Mouse (Mus musculus): ENCODE measurements at regions not wholly inside any gene's neighbourhood (a gene's known extent, or its start where the extent isn't known, plus 50 kb on each side); places are given as distances from the start of the nearest gene placed in this dataset.

DNA sequence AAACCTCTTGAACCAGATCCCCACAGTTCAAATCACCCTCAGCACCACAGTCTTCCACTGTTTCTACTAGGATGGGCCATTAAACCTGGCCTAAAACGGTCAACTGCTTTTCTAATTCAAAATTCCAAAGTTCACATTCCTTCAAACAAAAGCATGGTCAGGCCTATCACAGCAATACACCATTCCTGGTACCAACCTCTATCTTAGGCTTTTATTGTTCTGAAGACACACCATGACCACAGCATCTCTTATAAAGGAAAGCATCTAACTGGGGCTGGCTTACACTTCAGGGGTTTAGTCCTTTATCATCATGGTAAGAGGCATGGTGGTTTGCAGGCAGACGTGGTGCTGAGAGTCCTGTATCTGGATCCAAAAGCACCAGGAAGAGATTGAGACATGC is 560.4 kb upstream of the Adam5 start:
- TF ChIP-seq POLR2A (IDR thresholded peaks at IDR 0.05; ENCODE audit: insufficient read depth, low read depth, low read length) (no peak), EP300 (IDR thresholded peaks at IDR 0.05; ENCODE audit: insufficient read depth, low read depth, low read length) (no peak)

All from heart, adult 2 months (tissue).